Mouse (Mus musculus) heart, embryonic 12.5 days (tissue): ENCODE results near the gene Ift88. TPM values are rescaled to one million over a fixed set of nuclear protein-coding genes. Genes with fewer than 3 reads are reported as not detected.

Source experiments
- ATAC-seq: fragments of 200-750 bp; cut with Nextera tagmentation; 2 replicates; pipeline ENCODE4 v1.8.0; 2017; ENCODE audit warnings: moderate TSS enrichment, moderate library complexity; ENCODE audit not compliant: insufficient number of reproducible peaks, low FRiP score
- H3K27ac ChIP-seq: fragments of 300-500 bp; sonication (generic); 2 replicates; pipeline ENCODE4 v1.5.1; 2016; ENCODE audit warnings: mild to moderate bottlenecking, moderate library complexity; ENCODE audit not compliant: poor library complexity, severe bottlenecking
- H3K27me3 ChIP-seq: fragments of 300-500 bp; sonication (generic); replicated peaks from 2 replicates; pipeline ENCODE4 v1.6.1; 2016; ENCODE audit warnings: mild to moderate bottlenecking, moderate library complexity
- H3K36me3 ChIP-seq: fragments of 300-500 bp; sonication (generic); 2 replicates; pipeline ENCODE4 v1.6.1; 2016; ENCODE audit warnings: mild to moderate bottlenecking, moderate library complexity
- H3K4me1 ChIP-seq: fragments of 300-500 bp; sonication (generic); replicated peaks from 2 replicates; pipeline ENCODE4 v1.6.1; 2016; ENCODE audit warnings: mild to moderate bottlenecking
- H3K4me2 ChIP-seq: fragments of 300-500 bp; sonication (generic); 2 replicates; pipeline ENCODE4 v1.6.1; 2016; ENCODE audit warnings: mild to moderate bottlenecking, moderate library complexity
- H3K4me3 ChIP-seq: fragments of 300-500 bp; sonication (generic); 2 replicates; pipeline ENCODE4 v1.5.1; 2016; ENCODE audit warnings: mild to moderate bottlenecking
- H3K9ac ChIP-seq: fragments of 300-500 bp; sonication (generic); 2 replicates; pipeline ENCODE4 v1.6.1; 2016; ENCODE audit warnings: mild to moderate bottlenecking, moderate library complexity
- H3K9me3 ChIP-seq: fragments of 300-500 bp; sonication (generic); replicated peaks from 2 replicates; pipeline ENCODE4 v1.6.1; 2016; ENCODE audit warnings: mild to moderate bottlenecking, moderate library complexity
- WGBS: fragments of 180-500 bp; shearing (Covaris S2); methylation state at CpG from one replicate; pipeline ENCODE4 v1.1.7; 2016; 5-methylcytosine and 5-hydroxymethylcytosine counted together
- polyA plus RNA-seq: library from polyadenylated mRNA; unstranded; fragments of >200 nt; fragmentation: Nextera tagmentation; extraction: Ambion mirVana; gene quantifications from 2 replicates; pipeline ENCODE4 v1.2.1, GENCODE M21; 2016

Gene Ift88
- polyA plus RNA-seq, 1 experiment from 2014 or later, result 5.6 TPM

- Histone ChIP-seq H3K4me3 (no peak overlapping the region), H3K36me3 (0 out of 2 replicates have a peak, but pooled peaks cover 5% of the 10 kb centered on the region), H3K4me1 (peaks cover 2% of the 10 kb centered on the region), H3K9me3 (no peaks in the 10 kb centered on the region), H3K27ac (no peak overlapping the region), H3K27me3 (no peaks in the 10 kb centered on the region), H3K4me2 (no peak overlapping the region), H3K9ac (no peak overlapping the region)
- 82% methylated on average over 7 of the region's 7 CpGs for WGBS
- no peak for ATAC-seq
Observed at GRCm38 (mm10) chr14:57517001-57517400, 93.1 kb downstream of the Ift88 start.

- peaks cover 9% of the 10 kb centered on the region; the same call in 1 of the 2 replicates for H3K4me1 ChIP-seq
- no peak for ATAC-seq
- H3K9ac ChIP-seq, result no peak overlapping the region
- H3K27ac ChIP-seq, result no peak overlapping the region
- H3K27me3 ChIP-seq, result peaks cover 46% of the 10 kb centered on the region
- no peaks in the 10 kb centered on the region for H3K36me3 ChIP-seq
- WGBS, result 89% methylated on average over 9 of the region's 9 CpGs
- H3K4me3 ChIP-seq, result no peak overlapping the region
- H3K4me2 ChIP-seq, result no peak overlapping the region
- no peaks in the 10 kb centered on the region for H3K9me3 ChIP-seq
Observed at GRCm38 (mm10) chr14:57523762-57524161, 99.9 kb downstream of the Ift88 start.

GRCm38 (mm10) chr14:57524671-57525387 is 101.0 kb downstream of the Ift88 start, which contains the start of gene Il17d:
Gene Il17d (plus strand): TSS chr14:57524777.
- Histone ChIP-seq H3K4me2 (peak within 1 kb of the TSS; percentile 98), H3K27me3 (peaks cover 46% of the 10 kb centered on the region), H3K9ac (peak within 1 kb of the TSS; percentile 82), H3K36me3 (no peaks in the 10 kb centered on the region), H3K4me3 (peak within 1 kb of the TSS; percentile 95), H3K4me1 (peaks cover 15% of the 10 kb centered on the region), H3K27ac (no peak within 1 kb of the TSS), H3K9me3 (no peaks in the 10 kb centered on the region)
- whole genome bisulfite sequencing, result 5% methylated on average over 102 of the region's 104 CpGs
- ATAC-seq, result peak; percentile 47

GRCm38 (mm10) chr14:57525388-57526049 is 101.7 kb downstream of the Ift88 start:
- H3K9ac ChIP-seq, result peak overlapping the region; percentile 82
- H3K36me3 ChIP-seq, result no peaks in the 10 kb centered on the region
- peaks cover 53% of the 10 kb centered on the region for H3K27me3 ChIP-seq
- H3K4me1 ChIP-seq, result peaks cover 15% of the 10 kb centered on the region
- H3K4me3 ChIP-seq, result peak overlapping the region; percentile 95
- no peaks in the 10 kb centered on the region for H3K9me3 ChIP-seq
- H3K4me2 ChIP-seq, result peak overlapping the region; percentile 98
- H3K27ac ChIP-seq, result no peak overlapping the region
- 2% methylated on average over 55 of the region's 60 CpGs for WGBS
- ATAC-seq, result peak; percentile 69

- Histone ChIP-seq H3K4me3 (peak overlapping the region; percentile 95), H3K9ac (no peak overlapping the region), H3K4me1 (peaks cover 15% of the 10 kb centered on the region), H3K4me2 (peak overlapping the region; percentile 98), H3K9me3 (no peaks in the 10 kb centered on the region), H3K27me3 (peaks cover 53% of the 10 kb centered on the region), H3K27ac (no peak overlapping the region), H3K36me3 (no peaks in the 10 kb centered on the region)
- ATAC-seq, result no peak
- WGBS, result 51% methylated on average over 10 of the region's 10 CpGs
Observed at GRCm38 (mm10) chr14:57526050-57526623, 102.3 kb downstream of the Ift88 start.

- no peak for ATAC-seq
- no peak overlapping the region for H3K9ac ChIP-seq
- H3K4me3 ChIP-seq, result no peak overlapping the region
- no peak overlapping the region for H3K4me2 ChIP-seq
- no peaks in the 10 kb centered on the region for H3K36me3 ChIP-seq
- no peaks in the 10 kb centered on the region for H3K9me3 ChIP-seq
- H3K27me3 ChIP-seq, result peaks cover 57% of the 10 kb centered on the region
- no peak overlapping the region for H3K27ac ChIP-seq
- WGBS, result 48% methylated on average over 7 of the region's 7 CpGs
- H3K4me1 ChIP-seq, result peaks cover 15% of the 10 kb centered on the region
Observed at GRCm38 (mm10) chr14:57527122-57527521, 103.3 kb downstream of the Ift88 start.

GRCm38 (mm10) chr14:57527598-57527997 is 103.7 kb downstream of the Ift88 start:
- WGBS, result 37% methylated on average over 2 of the region's 2 CpGs
- no peak for ATAC-seq
- no peak overlapping the region for H3K4me2 ChIP-seq
- no peak overlapping the region for H3K9ac ChIP-seq
- H3K36me3 ChIP-seq, result no peaks in the 10 kb centered on the region
- no peaks in the 10 kb centered on the region for H3K9me3 ChIP-seq
- H3K4me3 ChIP-seq, result no peak overlapping the region
- peaks cover 15% of the 10 kb centered on the region for H3K4me1 ChIP-seq
- H3K27ac ChIP-seq, result no peak overlapping the region
- H3K27me3 ChIP-seq, result peaks cover 58% of the 10 kb centered on the region

- Histone ChIP-seq H3K36me3 (no peaks in the 10 kb centered on the region), H3K9ac (no peak overlapping the region), H3K27ac (no peak overlapping the region), H3K9me3 (no peaks in the 10 kb centered on the region), H3K4me3 (no peak overlapping the region), H3K4me2 (no peak overlapping the region), H3K4me1 (peaks cover 19% of the 10 kb centered on the region), H3K27me3 (peaks cover 49% of the 10 kb centered on the region)
- ATAC-seq, result no peak
- WGBS, result 49% methylated on average over 10 of the region's 10 CpGs
Observed at GRCm38 (mm10) chr14:57529086-57529785, 105.4 kb downstream of the Ift88 start.

- ATAC-seq, result no peak
- Histone ChIP-seq H3K36me3 (no peaks in the 10 kb centered on the region), H3K9me3 (no peaks in the 10 kb centered on the region), H3K9ac (no peak overlapping the region), H3K4me3 (no peak overlapping the region), H3K4me2 (no peak overlapping the region), H3K27me3 (peaks cover 53% of the 10 kb centered on the region), H3K27ac (no peak overlapping the region), H3K4me1 (peaks cover 24% of the 10 kb centered on the region)
- WGBS, result 57% methylated on average over 5 of the region's 5 CpGs
Observed at GRCm38 (mm10) chr14:57529786-57530515, 106.1 kb downstream of the Ift88 start.

GRCm38 (mm10) chr14:57532577-57532976 is 108.7 kb downstream of the Ift88 start:
- no peak overlapping the region for H3K27ac ChIP-seq
- no peak overlapping the region for H3K4me2 ChIP-seq
- H3K4me1 ChIP-seq, result peaks cover 39% of the 10 kb centered on the region
- no peak overlapping the region for H3K9ac ChIP-seq
- WGBS, result 82% methylated on average over 3 of the region's 3 CpGs
- no peaks in the 10 kb centered on the region for H3K9me3 ChIP-seq
- ATAC-seq, result no peak
- H3K36me3 ChIP-seq, result no peaks in the 10 kb centered on the region
- H3K4me3 ChIP-seq, result no peak overlapping the region
- H3K27me3 ChIP-seq, result peaks cover 32% of the 10 kb centered on the region
